Mouse (Mus musculus) urinary bladder, postnatal 25 days (tissue): ENCODE measurements at regions not wholly inside any gene's neighbourhood (a gene's known extent, or its start where the extent isn't known, plus 50 kb on each side); places are given as distances from the start of the nearest gene placed in this dataset.

Source experiments
- DNase-seq: peaks from one replicate; pipeline ENCODE4 v3.0.0; 2022; ENCODE audit warnings: low spot score

GRCm38 (mm10) chr13:16760045-16760444 lies 748.4 kb downstream of the Inhba start:
- no peak for DNase-seq

GRCm38 (mm10) chr13:16761415-16761814 lies 749.8 kb downstream of the Inhba start:
- peak; percentile 11 for DNase-seq

DNA sequence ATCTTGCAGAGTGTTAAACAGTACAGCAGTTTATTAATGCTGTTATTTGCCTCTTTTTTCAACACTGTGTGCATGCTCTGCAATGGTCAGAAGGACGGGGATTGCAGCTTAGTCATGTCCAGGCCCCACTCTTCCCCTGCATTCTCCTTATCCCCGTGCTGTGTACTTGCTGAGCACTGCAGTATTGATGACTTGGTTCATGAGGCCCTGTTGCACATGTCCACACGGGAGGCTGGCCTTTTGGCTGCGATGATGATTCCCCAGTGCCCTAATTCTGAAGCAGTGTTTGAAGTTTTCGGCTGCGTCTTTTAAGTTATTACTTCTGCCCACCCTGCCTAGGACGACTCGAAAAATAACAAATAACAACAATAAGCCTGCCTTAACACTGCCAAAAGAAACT lies 750.7 kb downstream of the Inhba start:
- DNase-seq = no peak

DNA sequence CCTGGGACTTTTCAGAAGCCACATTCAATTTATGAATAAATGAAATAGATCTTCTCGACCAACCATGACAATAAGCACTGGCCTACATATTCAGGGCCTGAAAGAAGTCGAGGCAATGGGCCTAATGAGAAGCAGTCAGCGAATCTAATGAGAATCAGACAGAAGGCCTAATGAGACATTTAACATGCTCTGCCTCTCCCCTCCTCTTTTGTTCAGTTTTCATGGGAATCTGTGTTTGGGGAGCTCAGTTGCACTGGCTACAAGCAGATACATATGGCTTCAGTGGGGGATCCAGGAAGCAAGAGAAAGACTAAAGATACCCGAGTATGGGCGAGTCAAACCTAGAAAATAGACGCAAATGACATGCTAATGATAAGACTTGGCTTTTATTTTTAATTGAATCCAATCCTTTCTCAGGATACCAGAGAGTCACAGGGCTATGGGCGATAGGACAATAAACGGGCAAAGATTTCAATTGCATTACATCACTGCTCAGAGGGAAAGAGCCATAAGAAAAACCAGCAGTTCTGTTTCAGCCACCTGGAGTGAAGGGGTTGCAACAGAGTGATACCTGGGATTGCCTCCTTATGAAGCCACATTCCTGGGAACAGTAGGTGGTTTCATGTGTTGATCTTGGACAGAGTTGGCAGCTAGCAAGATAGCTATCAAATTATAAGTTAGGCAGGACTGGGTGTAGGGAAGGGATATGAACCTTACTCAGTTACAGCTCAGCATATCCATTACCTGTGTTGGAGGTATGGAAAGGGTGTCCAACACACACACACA lies 751.3 kb downstream of the Inhba start:
- DNase-seq = no peak

GRCm38 (mm10) chr13:16763746-16764145 lies 752.1 kb downstream of the Inhba start:
- DNase-seq = peak; percentile 18

- DNase-seq = no peak
Observed at GRCm38 (mm10) chr13:16769409-16769808, 757.8 kb downstream of the Inhba start.

- no peak for DNase-seq
Observed at GRCm38 (mm10) chr13:16769848-16770422, 758.3 kb downstream of the Inhba start.

GRCm38 (mm10) chr13:16771845-16772244 lies 760.2 kb downstream of the Inhba start:
- DNase-seq = no peak

DNA sequence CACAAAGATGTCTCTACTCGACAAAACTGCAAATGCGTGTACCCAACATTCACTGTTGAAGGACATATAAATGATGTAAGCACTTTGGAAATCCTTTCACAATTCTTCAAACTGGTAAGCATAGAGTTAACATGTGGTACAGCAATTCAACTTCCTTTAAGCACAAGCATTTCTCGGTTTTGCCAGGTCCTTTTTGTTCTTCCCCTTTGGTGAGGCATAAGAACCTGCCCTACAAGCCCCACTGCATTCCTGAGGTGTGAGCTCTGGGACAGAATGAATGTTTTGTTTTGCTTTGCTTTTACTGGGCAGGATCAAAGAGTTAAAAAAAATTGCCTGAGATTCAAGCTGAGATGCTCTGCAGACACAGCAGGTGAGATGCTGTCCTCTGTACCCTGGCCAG lies 793.9 kb downstream of the Inhba start:
- peak; percentile 68 for DNase-seq
